Mouse (Mus musculus): ENCODE measurements at regions not wholly inside any gene's neighbourhood (a gene's known extent, or its start where the extent isn't known, plus 50 kb on each side); places are given as distances from the start of the nearest gene placed in this dataset.

- peak; percentile 18; the same call in 1 of the 2 replicates for ATAC-seq
- WGBS (ENCODE audit: insufficient replicate concordance): 65% methylated on average over 4 of the region's 4 CpGs
These were observed 1501.4 kb upstream of the Flrt2 start for GRCm38 (mm10) chr12:94190620-94191081.

GRCm38 (mm10) chr12:94217906-94218305 is 1474.1 kb upstream of the Flrt2 start:
- 68% methylated on average over 4 of the region's 4 CpGs for WGBS (ENCODE audit: insufficient replicate concordance)
- ATAC-seq: no peak

More at GRCm38 (mm10) chr12:94190620-94191081, 1501.4 kb upstream of the Flrt2 start:
- Histone ChIP-seq H3K36me3 (no peaks in the 10 kb centered on the region), H3K4me2 (no peak overlapping the region), H3K27ac (no peak overlapping the region), H3K27me3 (replicated peaks) (no peaks in the 10 kb centered on the region), H3K4me3 (no peak overlapping the region), H3K9ac (no peak overlapping the region), H3K9me3 (replicated peaks) (no peaks in the 10 kb centered on the region), H3K4me1 (no peaks in the 10 kb centered on the region)

GRCm38 (mm10) chr12:94229894-94230293 is 1462.1 kb upstream of the Flrt2 start:
- no peak overlapping the region for H3K4me2 ChIP-seq
- no peaks in the 10 kb centered on the region for H3K9me3 ChIP-seq (replicated peaks)
- no peaks in the 10 kb centered on the region for H3K4me1 ChIP-seq
- 64% methylated on average over 4 of the region's 4 CpGs for WGBS (ENCODE audit: insufficient replicate concordance)
- no peak for ATAC-seq
- no peak overlapping the region for H3K4me3 ChIP-seq
- H3K9ac ChIP-seq: no peak overlapping the region
- H3K27ac ChIP-seq: no peak overlapping the region
- H3K36me3 ChIP-seq: no peaks in the 10 kb centered on the region
- H3K27me3 ChIP-seq (replicated peaks): no peaks in the 10 kb centered on the region

More at GRCm38 (mm10) chr12:94217906-94218305, 1474.1 kb upstream of the Flrt2 start:
- no peaks in the 10 kb centered on the region for H3K4me1 ChIP-seq
- H3K9me3 ChIP-seq (replicated peaks): no peaks in the 10 kb centered on the region
- H3K27me3 ChIP-seq (replicated peaks): no peaks in the 10 kb centered on the region
- H3K27ac ChIP-seq: no peak overlapping the region
- no peak overlapping the region for H3K4me2 ChIP-seq
- no peak overlapping the region for H3K9ac ChIP-seq
- H3K36me3 ChIP-seq: no peaks in the 10 kb centered on the region
- no peak overlapping the region for H3K4me3 ChIP-seq

DNA sequence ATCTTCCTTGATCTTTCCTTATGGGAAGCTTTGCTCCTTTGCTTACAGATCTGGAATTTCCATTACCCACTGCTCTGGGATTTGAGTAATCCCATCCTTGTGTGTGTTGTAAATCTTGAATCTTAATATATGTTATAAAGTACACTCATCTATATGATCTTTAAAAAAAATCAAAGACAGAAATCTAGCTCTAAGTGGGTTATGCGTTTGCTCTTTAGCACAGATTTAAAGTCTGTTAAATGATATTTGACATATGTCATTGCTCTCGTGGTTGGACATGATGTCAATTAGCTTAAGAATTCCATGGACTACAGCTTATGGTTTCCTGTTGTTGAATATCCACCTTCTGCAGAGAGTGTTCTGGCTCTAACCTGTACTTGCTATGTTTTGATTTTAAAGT is 1446.7 kb upstream of the Flrt2 start:
- Histone ChIP-seq H3K4me3 (no peak overlapping the region), H3K36me3 (no peaks in the 10 kb centered on the region), H3K27ac (no peak overlapping the region), H3K9ac (no peak overlapping the region), H3K27me3 (replicated peaks) (no peaks in the 10 kb centered on the region), H3K4me2 (no peak overlapping the region), H3K4me1 (no peaks in the 10 kb centered on the region), H3K9me3 (replicated peaks) (no peaks in the 10 kb centered on the region)
- ATAC-seq: no peak
- 58% methylated on average over 2 of the region's 2 CpGs for WGBS (ENCODE audit: insufficient replicate concordance)

DNA sequence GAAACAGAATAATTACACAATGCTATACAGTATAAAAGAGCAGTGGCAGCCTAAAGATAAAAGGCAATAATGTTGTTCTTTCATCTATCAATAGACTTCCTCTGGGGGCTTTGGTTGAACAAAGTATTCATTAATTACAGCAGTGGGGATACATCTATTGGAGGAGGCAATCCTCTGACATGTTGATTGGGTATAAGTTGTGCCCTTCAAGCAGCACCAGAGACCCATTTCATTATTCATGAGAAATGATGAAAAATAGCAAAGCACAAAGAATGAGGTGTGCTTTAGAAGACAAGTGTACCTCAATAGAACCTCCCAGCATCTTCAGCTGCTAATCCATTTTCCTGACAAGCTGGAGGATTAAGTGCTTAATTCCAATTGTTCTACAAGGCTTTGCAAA is 1444.7 kb upstream of the Flrt2 start:
- H3K4me1 ChIP-seq: no peaks in the 10 kb centered on the region
- no peak overlapping the region for H3K4me3 ChIP-seq
- no peaks in the 10 kb centered on the region for H3K36me3 ChIP-seq
- H3K4me2 ChIP-seq: no peak overlapping the region
- no peaks in the 10 kb centered on the region for H3K9me3 ChIP-seq (replicated peaks)
- no peak overlapping the region for H3K27ac ChIP-seq
- ATAC-seq: no peak
- H3K27me3 ChIP-seq (replicated peaks): no peaks in the 10 kb centered on the region
- no peak overlapping the region for H3K9ac ChIP-seq

- no peaks in the 10 kb centered on the region for H3K4me1 ChIP-seq
- no peak overlapping the region for H3K4me2 ChIP-seq
- H3K36me3 ChIP-seq: no peaks in the 10 kb centered on the region
- WGBS (ENCODE audit: insufficient replicate concordance): 57% methylated on average over 8 of the region's 8 CpGs
- no peaks in the 10 kb centered on the region for H3K27me3 ChIP-seq (replicated peaks)
- H3K9ac ChIP-seq: no peak overlapping the region
- H3K9me3 ChIP-seq (replicated peaks): no peaks in the 10 kb centered on the region
- no peak for ATAC-seq
- H3K27ac ChIP-seq: no peak overlapping the region
- no peak overlapping the region for H3K4me3 ChIP-seq
These were observed 1438.9 kb upstream of the Flrt2 start for GRCm38 (mm10) chr12:94252957-94253633.

GRCm38 (mm10) chr12:94280946-94281345 is 1411.1 kb upstream of the Flrt2 start:
- no peak overlapping the region for H3K4me3 ChIP-seq
- H3K4me2 ChIP-seq: no peak overlapping the region
- no peaks in the 10 kb centered on the region for H3K4me1 ChIP-seq
- no peak for ATAC-seq
- H3K27ac ChIP-seq: no peak overlapping the region
- H3K36me3 ChIP-seq: no peaks in the 10 kb centered on the region
- H3K9me3 ChIP-seq (replicated peaks): no peaks in the 10 kb centered on the region
- WGBS (ENCODE audit: insufficient replicate concordance): 53% methylated on average over 2 of the region's 2 CpGs
- no peak overlapping the region for H3K9ac ChIP-seq
- no peaks in the 10 kb centered on the region for H3K27me3 ChIP-seq (replicated peaks)

GRCm38 (mm10) chr12:94282931-94283330 is 1409.1 kb upstream of the Flrt2 start:
- Histone ChIP-seq H3K27ac (no peak overlapping the region), H3K27me3 (replicated peaks) (no peaks in the 10 kb centered on the region), H3K4me3 (no peak overlapping the region), H3K4me1 (no peaks in the 10 kb centered on the region), H3K36me3 (no peaks in the 10 kb centered on the region), H3K4me2 (no peak overlapping the region), H3K9me3 (replicated peaks) (no peaks in the 10 kb centered on the region), H3K9ac (no peak overlapping the region)
- ATAC-seq: no peak
- WGBS (ENCODE audit: insufficient replicate concordance): 68% methylated on average over 3 of the region's 3 CpGs

GRCm38 (mm10) chr12:94283572-94283971 is 1408.5 kb upstream of the Flrt2 start:
- Histone ChIP-seq H3K27me3 (replicated peaks) (no peaks in the 10 kb centered on the region), H3K4me1 (no peaks in the 10 kb centered on the region), H3K36me3 (no peaks in the 10 kb centered on the region), H3K4me3 (no peak overlapping the region), H3K4me2 (no peak overlapping the region), H3K27ac (no peak overlapping the region), H3K9me3 (replicated peaks) (no peaks in the 10 kb centered on the region), H3K9ac (no peak overlapping the region)
- ATAC-seq: no peak
- 59% methylated on average over 3 of the region's 3 CpGs for WGBS (ENCODE audit: insufficient replicate concordance)

DNA sequence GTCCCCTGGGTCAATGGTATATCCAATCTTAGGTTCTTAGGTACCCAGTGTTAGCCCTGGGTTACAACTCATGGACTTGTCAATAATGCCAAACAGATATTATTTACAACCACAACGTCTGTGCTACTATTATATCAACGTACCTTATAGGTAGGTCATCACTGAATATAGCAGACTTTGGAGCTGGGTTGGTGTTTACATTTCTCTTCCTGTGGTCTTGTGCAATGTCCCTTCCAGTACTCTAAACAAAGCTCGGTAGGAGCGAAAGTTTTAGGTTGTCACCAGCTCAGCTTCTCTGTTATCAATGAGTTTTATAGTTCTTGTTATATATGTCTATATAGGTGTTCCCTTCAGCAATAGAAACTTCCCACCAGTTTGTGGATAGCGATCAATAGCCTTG is 1394.2 kb upstream of the Flrt2 start:
- H3K36me3 ChIP-seq: no peaks in the 10 kb centered on the region
- H3K27me3 ChIP-seq (replicated peaks): no peaks in the 10 kb centered on the region
- H3K4me1 ChIP-seq: no peaks in the 10 kb centered on the region
- no peak overlapping the region for H3K4me2 ChIP-seq
- ATAC-seq: no peak
- H3K27ac ChIP-seq: no peak overlapping the region
- no peaks in the 10 kb centered on the region for H3K9me3 ChIP-seq (replicated peaks)
- H3K9ac ChIP-seq: no peak overlapping the region
- 68% methylated on average over 5 of the region's 5 CpGs for WGBS (ENCODE audit: insufficient replicate concordance)
- H3K4me3 ChIP-seq: no peak overlapping the region

- H3K27me3 ChIP-seq (replicated peaks): no peaks in the 10 kb centered on the region
- H3K9ac ChIP-seq: no peak overlapping the region
These were observed 1359.7 kb upstream of the Flrt2 start for GRCm38 (mm10) chr12:94332351-94332750.

GRCm38 (mm10) chr12:94334671-94335070 is 1357.4 kb upstream of the Flrt2 start:
- Histone ChIP-seq H3K4me1 (no peaks in the 10 kb centered on the region), H3K4me3 (no peak overlapping the region), H3K4me2 (no peak overlapping the region), H3K27ac (no peak overlapping the region), H3K9ac (no peak overlapping the region), H3K36me3 (no peaks in the 10 kb centered on the region), H3K27me3 (replicated peaks) (no peaks in the 10 kb centered on the region), H3K9me3 (replicated peaks) (no peaks in the 10 kb centered on the region)
- 58% methylated on average over 3 of the region's 3 CpGs for WGBS (ENCODE audit: insufficient replicate concordance)
- no peak for ATAC-seq

More at GRCm38 (mm10) chr12:94332351-94332750, 1359.7 kb upstream of the Flrt2 start:
- Histone ChIP-seq H3K36me3 (no peaks in the 10 kb centered on the region), H3K4me3 (no peak overlapping the region), H3K4me1 (no peaks in the 10 kb centered on the region), H3K9me3 (replicated peaks) (no peaks in the 10 kb centered on the region), H3K4me2 (no peak overlapping the region), H3K27ac (no peak overlapping the region)
- 42% methylated on average over 5 of the region's 5 CpGs for WGBS (ENCODE audit: insufficient replicate concordance)
- no peak for ATAC-seq

DNA sequence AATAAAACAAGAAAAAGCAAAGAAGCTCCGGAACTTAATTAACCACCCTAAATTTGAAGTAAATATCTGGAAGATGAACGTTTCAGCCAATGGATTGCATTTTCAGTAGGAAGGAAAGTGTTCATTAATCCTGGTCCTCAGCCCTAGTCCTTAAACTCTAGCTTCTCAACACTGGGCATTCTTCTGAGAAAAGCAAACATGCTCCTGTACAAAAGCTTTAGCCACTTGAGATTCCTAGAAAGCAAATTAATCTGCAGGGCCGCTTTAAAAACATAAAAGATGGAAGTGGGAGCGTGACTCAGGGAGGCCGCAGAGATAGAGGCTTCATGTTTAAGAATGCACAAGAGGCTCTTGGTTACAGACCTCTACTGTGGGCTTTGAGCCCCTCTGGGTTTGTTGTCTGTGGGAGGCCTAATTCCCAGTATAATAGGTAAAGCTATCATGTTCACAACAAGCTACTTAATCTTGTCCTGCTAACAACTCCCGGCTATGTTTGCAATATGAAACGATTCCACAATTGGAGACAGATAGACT is 1342.3 kb upstream of the Flrt2 start:
- Histone ChIP-seq H3K4me3 (no peak overlapping the region), H3K27ac (no peak overlapping the region), H3K9ac (no peak overlapping the region), H3K27me3 (replicated peaks) (no peaks in the 10 kb centered on the region), H3K4me2 (no peak overlapping the region), H3K4me1 (no peaks in the 10 kb centered on the region), H3K36me3 (no peaks in the 10 kb centered on the region), H3K9me3 (replicated peaks) (no peaks in the 10 kb centered on the region)
- 74% methylated on average over 7 of the region's 7 CpGs for WGBS (ENCODE audit: insufficient replicate concordance)
- no peak for ATAC-seq
